Mouse (Mus musculus): ENCODE results near the gene Rab22a. TPM values are rescaled to one million over a fixed set of nuclear protein-coding genes. Genes with fewer than 3 reads are reported as not detected.
"Not testable (repeated sequence)": the region's sequence is repeated elsewhere in the genome, so short reads cannot be mapped to it uniquely, and the experiment has no call there.

Rab22a gene
- total RNA-seq, 2 experiments from 2014 or later: 21.0 to 21.8 TPM

DNA sequence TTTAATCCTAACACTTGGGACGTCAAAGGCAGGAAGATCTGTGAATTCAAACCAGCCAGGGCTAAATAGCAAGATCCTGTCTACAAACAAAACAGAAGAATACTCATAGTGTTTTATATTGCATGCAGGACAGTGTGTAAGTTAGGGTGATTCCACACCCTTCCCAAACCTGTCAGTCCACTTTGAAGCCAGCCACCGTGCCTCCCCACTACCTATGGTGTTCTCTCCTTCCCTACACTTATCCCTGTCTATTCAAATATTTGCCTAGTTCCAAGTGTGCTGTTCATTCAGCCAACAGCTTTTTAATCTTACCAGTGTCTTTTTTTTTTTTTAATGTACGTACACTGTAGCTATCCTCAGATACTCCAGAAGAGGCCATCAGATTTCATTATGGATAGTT lies 7.3 kb downstream of the Rab22a start:
- no peak for DNase-seq

DNA sequence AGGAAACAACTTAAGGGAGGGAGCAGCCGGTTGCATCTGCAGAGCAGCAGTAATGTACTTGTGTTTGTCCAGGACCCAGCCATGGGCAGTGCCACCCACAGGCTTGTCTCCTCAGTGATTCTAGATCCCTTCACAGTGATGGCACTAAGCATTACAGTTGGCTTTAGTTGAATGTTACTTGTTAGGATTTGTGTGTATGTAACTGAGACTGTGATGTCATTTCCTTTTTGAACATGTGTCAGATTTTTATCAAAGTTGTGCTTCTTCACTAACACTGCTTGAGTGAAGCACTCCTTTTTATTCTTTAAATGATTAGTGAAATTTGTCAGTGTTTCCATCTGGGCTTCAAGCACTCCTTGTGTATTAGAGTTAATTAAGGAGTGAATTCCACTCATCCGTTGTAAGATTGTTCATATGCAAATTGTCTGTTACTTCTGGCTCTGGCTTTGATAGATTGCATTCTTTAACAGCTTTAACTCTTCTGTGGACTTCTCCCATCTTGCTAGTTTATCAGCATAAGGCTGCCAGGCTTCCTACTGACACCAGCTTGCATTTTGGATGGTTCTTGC lies 12.9 kb downstream of the Rab22a start:
- no peak for DNase-seq

DNA sequence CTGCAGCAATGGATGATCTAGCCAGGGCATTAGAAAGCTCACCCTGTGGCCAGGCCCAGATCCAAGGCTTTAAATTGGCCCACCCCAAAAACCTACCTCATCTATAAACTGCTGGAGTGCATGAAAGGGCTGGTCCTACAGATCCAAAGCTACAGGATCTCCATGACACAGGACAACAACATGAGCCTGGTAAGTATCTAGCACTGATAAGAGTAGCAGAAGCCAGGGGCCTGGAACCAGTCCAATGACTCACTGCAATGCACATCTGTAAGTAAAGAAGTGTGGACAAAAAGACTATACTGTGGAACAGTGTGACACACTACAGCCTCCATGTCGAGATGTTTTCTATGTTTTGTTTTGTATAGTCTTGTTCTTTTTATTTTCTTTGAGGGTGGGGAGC lies 13.9 kb downstream of the Rab22a start:
- no peak for DNase-seq

DNA sequence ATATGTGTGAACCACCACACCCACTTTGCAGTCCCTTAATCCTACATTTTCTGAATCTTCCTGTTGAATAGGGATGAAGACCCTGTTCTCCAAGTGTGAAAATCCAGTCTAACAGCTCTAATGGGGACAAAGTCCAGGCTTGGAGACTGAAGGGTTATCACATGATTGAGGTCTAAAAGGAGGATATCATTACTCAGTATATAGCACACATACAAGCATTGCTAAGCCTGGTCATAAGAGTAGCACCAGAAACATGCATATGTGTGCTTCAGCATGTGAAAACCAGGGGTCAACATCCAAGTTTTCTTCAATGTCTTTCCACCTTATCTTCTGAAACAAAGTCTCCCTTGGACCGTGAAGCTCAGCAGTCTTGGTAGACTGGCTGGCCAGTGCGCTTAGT lies 19.0 kb downstream of the Rab22a start:
- DNase-seq: no peak

DNA sequence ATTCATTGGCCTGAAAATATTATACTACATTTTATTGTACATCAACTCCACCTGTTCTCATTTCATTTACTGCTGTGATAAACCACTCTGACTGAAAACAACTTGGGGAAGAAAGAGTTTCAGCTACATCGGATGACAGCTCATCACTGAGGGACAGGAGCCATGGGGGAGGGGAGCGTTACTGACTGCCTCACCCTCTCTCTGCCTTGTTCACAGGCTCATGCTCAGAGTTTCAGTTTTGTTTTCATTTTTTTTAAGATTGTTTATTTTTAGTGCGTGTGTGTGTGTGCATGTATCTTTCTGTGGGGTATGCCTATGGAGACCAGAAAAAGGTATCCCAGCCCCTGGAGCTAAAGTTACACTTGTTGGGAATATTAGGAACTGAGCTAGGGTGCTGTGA lies 19.7 kb downstream of the Rab22a start:
- DNase-seq: no peak

DNA sequence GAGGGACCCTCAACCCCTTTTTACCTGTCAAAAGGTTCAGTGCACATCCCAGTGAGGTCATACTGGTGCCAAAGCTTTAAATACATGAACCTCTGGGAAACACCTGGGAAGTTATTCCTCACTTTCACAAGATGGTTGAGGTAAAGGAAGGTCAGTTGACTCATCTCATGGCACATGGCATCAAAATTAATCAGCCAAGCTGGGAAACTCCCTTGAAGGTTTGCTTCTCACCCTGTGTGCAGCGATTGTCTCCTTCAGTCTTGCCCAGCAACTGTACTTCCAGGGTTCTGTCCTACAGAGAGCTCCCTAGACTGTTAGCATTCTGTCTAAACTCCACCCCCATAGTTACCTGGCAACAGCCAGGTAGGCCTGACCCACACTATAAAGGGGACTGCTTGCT lies 20.6 kb downstream of the Rab22a start:
- DNase-seq: no peak

DNA sequence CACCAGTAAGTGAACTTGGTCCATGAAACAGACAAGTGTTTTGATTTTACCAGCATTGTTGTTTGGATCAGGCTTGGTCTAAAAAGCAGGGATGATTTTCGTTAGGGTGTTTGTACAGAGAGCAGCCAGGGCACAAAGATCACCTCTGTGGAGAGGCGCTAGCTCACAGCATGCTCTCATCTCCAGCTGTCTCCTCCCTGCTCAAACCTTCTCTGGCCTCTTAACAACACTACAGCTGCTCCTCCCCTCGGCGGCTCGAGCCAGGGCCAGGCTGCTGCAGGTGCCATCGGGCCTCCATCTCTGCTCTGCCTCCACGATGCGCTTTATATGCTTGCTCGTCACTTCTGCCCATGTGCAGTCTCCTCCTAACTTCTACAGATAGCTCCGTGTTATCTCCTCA lies 23.2 kb downstream of the Rab22a start:
- no peak for DNase-seq

DNA sequence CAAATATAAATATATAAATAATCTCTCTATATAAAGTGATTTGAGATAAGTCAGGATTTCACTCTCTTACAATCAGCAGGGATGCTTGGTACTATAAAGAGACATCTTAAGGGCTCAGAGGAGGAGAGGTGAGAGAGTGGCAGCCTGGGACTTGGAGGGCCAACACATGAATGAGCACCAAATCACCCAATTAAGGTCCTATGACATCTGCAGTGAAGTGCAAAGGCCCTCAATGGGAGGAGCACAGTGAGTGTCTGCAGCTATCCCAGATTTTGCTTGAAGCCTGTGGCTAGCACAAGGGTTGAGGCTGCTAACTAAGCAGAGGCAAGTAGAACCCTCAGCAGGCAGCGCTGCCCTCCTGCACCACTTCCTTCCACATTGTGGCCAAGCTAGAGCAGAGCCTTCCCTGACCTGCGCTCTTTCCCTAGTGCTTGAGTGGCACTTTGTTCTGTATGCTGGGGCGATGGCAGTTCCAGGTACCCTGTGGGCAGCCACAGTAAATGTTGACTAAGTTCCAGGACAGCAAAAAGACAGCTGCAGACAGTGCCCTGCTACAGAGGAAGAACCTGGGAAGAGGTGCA lies 26.3 kb downstream of the Rab22a start:
- DNase-seq: no peak

DNA sequence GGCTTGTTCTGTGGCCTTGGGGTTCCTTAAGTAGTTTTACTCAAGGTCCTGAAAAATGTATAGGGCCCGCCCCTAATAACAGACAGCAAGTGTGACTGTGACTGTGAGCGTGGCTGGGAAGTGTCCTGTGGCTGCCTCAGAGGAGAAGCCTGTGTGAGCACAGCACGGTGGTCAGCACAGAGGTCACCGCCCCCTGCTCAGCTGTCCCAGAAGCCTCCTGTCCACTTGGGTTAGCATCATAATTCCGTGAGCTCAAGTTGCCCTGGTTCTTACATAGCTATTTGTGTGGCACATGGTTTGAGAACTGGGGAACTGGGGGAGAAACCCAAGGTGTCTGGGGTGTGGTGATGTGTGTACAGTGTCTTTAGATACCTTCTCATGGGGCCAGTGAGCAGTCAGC lies 27.8 kb downstream of the Rab22a start:
- DNase-seq: no peak

DNA sequence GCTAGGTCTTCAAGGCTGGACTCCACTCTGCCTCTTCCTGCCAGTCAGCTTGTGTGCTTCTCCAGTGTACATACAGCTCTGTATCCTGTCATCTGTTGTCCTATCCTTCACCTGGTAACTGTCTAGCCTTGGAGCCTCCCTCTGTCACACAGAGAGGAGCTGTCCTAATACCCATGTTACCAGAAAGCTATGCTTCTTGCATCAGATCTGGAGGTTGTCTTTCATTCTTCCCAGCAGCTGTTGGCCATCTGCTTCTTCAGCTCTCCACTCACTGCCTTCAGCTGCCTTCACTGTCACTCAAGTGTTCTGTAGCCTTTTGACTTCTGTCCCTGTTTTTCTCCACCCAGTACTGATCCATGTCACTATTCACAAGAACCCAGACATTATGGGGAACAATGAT lies 30.3 kb downstream of the Rab22a start:
- DNase-seq: no peak

DNA sequence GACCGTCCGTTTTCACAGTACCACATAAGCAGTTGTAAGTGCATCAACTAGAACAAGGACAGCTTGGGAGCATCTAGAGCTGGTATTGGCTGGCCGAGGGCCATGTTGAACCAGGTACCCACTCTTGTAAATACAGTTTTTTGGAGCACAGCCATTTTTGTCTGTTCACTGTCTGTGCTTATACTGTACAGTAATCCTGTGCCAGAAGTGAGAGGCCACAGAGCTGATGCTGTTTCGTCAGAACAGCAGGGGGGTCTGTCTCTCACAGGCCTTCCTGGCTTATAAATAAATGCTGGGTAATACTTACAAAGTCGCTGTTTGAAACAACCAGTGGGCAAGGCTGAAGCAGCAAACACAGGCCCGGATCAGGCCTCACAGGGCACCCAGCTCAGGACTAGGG lies 32.2 kb downstream of the Rab22a start:
- DNase-seq: no peak

DNA sequence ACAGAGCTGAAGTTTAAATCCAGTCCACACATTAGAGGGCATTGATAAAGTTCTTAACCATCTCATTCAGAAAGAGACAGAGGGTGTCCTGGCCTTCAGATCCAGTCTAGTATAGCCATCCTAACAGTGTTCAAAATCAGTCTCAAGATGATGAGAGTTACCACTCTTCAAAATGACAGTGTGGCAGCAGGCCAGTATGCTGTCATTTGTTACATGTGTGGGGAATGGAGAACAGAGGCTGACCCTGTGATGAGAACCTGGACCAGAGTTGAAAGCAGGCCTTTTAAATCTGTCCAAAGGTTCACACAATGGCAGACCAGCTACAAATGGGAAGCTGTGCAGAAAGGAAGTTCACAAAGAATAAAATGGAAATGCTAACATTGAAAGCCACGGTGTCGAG lies 33.1 kb downstream of the Rab22a start:
- DNase-seq: no peak

DNA sequence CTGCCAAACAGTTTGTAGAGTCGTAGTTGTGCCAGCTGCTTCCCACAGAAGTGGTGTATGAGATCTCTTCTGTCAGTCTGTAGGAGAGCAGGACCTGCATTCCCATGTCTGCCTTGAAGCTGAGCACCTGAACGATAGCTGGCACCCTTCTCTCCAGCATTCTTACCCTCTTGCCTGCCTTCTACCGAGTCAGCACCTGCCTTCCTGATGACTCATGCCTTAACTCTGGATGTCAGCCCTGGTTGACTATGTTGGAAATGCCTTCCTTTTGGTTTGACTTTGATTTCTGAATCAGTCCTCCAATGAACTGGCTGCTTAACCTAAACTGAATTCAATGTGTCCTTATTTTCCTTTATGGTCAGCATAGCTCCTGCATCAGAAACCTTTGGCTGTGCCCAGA lies 39.3 kb downstream of the Rab22a start:
- no peak for DNase-seq

DNA sequence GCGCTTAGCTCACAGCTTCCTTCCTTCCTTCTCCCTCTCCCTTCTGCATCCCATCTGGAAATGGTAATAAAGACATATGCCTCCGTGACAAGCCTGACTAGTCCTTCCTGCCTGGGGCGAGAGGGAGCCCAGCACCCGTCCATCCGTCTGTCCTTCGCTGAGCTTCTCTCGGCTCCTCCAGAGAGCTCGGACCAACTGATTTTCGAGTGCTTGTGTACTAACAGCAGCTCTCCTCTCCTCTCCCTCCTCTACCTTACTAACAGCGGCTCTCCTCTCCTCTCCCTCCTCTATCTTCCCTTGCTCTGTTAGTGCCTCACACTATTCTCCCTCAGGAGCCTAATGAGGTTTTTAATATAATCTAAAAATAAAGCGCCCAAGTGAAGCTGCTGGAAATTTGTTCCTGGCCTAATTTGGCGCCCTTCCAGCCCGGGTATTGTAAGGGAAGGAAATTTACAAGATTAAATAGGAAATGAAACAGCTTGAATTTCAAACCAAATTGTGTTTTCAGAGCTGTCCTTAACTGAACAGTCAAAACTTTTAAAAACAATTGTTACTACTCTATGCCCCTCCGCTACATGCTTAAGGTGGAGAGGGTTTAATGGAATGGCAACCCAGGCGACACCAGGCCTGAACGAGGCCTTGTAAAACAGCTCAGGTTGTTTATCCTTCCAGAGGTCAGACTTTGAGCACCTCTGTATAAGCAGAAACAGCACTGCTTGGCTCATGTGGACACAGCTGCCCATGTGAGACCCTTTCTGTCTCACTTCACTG lies 42.7 kb downstream of the Rab22a start:
- no peak for DNase-seq

DNA sequence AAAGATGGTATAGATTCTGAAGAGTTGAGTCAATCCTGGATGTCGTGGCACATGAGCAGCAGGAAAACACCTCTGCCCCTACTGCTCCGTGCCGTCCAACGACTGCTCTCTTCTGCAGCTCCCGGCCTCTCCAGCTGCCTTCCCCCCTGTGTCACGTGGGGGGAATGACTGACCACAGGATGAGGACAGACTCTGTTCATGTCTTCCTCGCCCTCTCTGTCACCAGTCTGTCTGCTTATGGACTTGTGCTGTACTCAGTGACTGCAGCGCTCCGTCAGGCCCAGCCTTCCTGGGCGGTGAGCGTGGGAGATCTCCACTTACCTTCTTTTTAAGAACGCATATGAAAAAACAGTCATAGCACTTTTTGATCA lies 43.3 kb downstream of the Rab22a start:
- no peak for DNase-seq

DNA sequence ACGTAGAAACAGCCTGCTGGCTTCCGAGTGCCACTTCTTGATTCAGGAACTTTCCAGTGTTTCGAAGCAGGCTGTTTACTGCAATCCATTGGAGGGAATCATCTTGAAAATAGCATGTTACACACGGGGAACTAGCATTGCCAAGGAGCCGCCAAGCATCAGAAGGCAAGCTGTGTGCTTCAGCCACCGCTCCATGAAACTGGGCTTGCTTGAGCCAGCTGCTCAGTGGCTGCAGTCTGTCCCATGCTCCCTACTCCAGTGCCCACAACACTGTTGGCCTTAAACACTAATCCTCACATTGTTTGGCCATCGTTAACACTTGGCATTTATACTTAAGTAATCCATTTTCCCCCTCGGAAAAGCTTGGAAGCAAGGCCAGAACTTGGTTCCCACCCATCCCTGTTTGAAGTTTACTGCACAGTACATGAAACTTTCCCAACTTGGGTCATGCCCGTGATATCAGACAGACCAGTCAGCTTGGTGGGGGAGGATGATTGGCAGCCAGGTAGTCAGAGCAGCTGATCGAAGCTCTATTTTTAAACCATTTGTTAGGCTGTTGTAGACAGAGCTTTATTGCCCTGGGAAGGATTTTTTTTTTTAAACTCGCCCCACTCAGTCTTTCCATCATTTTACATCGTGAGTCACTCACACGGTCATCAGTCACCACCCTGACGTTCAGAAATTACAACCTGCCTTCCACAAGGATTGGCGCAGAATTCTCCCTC lies 46.4 kb downstream of the Rab22a start:
- no peak for DNase-seq

DNA sequence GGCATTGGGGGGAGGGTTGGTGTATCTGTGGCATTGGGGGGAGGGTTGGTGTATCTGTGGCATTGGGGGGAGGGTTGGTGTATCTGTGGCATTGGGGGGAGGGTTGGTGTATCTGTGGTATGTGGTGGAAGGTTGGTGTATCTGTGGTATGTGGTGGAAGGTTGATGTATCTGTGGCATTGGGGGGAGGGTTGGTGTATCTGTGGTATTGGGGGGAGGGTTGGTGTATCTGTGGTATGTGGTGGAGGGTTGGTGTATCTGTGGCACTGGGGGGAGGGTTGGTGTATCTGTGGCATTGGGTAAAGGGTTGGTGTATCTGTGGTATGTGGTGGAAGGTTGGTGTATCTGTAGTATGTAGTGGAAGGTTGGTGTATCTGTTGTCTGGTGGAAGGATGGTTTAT lies 48.1 kb downstream of the Rab22a start:
- not testable (repeated sequence) for DNase-seq

DNA sequence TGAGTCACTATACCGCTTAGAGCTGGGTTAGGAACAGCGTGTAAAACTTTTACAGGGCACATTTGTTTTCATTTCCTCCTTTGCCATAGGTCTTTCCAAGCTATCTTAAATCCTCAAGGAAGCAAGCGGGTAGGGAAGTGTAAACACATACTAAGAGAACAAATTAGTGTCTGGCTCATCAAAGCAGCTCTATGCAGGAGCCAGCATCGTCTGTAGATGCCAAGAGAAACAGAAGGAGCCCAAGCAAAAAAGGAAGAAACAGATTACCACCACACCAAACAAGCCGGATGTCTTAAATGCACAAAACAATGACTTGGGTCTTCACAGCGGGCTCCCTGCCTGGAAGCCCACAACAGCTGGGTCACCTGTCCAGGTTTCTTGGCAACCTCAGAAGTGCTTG lies 50.6 kb downstream of the Rab22a start:
- DNase-seq: no peak

DNA sequence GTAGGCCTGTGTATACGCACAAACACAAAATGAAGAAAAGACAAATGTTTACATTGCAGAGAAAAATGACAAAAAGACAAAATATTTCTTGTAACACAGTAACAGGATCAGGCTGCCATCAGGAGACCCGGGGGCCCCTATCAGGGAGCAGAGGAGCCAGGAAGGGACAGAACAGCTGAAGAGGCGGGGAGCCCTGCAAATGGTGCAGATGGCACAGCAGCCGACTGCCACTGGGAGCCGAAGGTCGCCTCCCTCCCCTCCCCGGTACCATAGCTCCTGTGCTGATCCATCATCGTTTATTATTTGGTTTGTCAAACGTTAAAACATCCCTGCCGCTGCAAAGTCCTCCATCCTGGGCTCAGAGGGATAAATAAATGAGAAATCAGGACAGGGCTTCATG lies 53.1 kb downstream of the Rab22a start:
- no peak for DNase-seq

DNA sequence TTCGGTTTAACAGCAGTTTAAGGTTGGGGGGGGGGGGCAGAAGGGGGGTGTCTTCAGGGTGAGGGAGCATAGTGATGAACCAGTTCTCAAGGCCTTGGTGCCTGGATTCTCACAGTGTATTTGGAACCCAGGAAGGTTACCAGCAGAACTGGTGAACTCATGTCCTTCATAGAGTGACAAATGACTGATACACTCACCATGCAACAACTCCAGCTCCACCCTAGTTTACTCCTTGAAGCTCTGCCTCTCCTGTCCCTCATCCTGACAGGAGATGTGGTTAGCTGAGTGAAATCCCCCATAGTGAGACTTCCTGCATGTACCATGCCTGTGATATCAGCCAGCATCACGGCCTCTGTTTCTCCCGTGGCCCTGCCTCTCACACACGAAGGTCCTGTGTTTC lies 53.7 kb downstream of the Rab22a start:
- no peak for DNase-seq

DNA sequence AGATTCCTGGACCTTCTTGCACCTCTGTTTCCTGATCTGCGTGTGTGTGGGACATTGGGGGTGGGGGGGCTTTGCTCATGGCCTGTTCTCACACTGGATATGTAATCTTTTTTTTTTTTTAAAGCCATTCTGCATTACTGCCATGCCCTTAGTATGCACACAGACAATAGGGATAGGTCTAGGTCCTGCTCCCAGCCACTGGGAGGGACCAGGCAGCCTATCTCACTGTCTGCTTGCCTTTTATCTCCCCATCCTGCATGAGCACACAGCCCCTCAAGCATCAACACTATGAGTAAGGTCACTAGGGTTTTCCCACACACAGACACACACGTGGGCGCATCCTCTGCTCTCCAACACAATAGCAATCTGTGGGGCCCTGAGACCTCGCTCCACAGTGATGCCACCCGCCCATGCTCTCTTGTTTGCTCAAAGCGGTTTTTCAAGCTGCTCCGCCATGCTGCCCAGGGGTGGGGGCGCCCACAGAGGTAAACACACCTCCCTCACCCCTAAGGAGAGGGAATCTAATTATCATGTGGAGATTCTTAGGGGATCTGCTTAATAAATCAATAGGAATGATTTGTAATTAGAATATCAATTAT lies 55.2 kb downstream of the Rab22a start:
- no peak for DNase-seq

DNA sequence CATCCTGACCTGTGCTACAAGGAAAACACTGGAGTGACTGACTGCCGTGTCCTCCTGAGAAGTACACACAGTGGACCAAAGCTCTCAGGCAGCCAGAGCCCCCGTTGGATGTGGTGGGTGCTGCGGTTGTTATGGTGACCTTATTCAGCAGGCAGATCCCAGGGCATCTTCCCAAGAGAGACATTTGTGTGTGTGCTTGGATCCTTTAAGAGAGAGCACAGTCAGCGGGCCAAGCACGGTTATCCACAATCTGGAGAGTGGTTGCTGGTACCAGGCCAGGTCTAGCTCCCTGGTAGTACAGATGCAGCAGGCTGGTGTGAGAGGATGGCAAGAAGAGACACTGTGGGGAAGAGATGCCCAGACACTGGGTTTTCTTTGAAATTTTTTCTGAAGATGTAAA lies 57.4 kb downstream of the Rab22a start:
- no peak for DNase-seq

DNA sequence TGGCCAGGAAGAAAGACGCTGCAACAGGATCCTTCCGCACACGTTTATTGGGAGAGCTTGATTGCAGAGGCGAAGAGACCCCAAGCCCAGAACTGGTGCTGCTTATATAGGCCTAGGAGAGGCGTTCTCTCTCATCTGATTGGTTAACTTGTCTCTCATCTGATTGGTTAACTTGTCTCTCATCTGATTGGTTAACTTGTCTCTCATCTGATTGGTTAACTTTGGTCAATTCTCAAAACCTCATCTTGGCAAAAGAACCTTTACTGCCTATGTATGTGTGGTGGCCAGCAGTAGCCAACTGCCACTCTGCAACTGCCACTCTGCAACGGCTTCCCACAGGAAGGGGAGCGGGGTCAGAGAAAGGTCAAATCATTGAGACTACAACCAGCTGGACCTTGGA lies 59.6 kb downstream of the Rab22a start, which contains the start of gene 1700010B08Rik:
TSS of gene 1700010B08Rik (plus strand) at position 301 of the 400 bp plus-strand sequence.
- DNase-seq: not testable (repeated sequence)

Data from gastrocnemius, postnatal 25 days (tissue).